Mouse (Mus musculus): Measurements from ENCODE around the gene Sdc3. TPM values are rescaled to one million over a fixed set of nuclear protein-coding genes. Genes with fewer than 3 reads are reported as not detected.

Sdc3 gene
- polyA plus RNA-seq, 1 experiment = 96.4 TPM

DNA sequence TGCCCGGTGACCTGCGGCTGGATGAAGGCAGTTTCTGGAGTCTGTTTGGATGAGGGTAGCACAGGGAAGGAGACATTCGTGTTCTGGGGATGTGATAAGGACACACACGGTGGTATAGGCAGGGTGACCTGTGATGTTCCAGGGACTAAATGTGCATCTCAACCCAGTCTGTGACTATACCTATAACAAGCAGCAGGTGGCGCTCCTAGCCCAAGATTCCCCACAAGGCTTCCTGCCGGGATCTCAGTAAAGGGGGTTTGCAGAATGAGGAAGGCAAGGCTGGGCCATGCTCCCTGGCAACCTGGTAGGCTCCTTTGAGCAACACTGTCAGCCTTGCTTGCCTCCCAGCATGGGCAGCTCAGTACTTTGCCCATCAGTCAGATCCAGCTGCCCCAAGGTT lies 2.2 kb upstream of the Sdc3 start:
- no peaks in the 10 kb centered on the region; the same call in 1 of the 2 replicates for H3K4me1 ChIP-seq (ENCODE audit: control insufficient read depth, insufficient read depth, low read length)
- no peak overlapping the region for H3K27ac ChIP-seq (ENCODE audit: insufficient read depth, low read length)
- TF ChIP-seq POLR2A (IDR thresholded peaks at IDR 0.05; ENCODE audit: low read depth, low read length) = no peak
- peak; percentile 66 for TF ChIP-seq CTCF (IDR thresholded peaks at IDR 0.05; ENCODE audit: borderline replicate concordance, insufficient read depth, low read length)
- no peak overlapping the region for H3K4me3 ChIP-seq (ENCODE audit: insufficient read depth, low read length)

DNA sequence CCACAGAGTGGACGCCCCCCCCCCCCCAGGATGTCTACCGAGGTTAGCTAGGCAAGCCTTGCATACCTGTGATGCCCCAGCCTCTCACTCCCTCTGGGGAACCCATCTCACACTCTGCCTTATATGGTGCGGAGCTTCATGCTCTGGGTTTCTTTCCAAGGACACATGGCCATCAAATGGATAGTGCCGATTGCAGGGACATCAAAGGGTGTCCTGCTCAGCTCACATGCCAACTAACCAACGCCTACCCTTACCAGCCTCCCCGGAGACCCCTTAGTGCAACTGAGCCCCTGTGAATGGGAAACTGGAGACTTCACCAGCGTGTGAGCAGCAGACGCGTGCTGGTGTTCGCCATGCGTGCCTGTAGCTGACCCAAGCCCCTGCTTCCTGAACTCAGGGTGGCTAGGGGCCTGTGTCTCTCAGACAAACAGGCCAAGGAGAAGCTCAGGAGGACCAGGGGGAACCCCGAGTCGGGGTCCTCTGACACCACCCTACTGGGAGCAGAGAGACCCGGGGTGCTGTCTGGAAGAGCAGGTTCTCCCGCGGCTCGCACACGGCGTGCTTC lies 444 bp upstream of the Sdc3 start:
- Histone ChIP-seq H3K27ac (ENCODE audit: insufficient read depth, low read length) (no peak overlapping the region), H3K4me1 (ENCODE audit: control insufficient read depth, insufficient read depth, low read length) (peaks cover 9% of the 10 kb centered on the region), H3K4me3 (ENCODE audit: insufficient read depth, low read length) (peak overlapping the region; percentile 23)
- no peak for TF ChIP-seq CTCF (IDR thresholded peaks at IDR 0.05; ENCODE audit: borderline replicate concordance, insufficient read depth, low read length)
- TF ChIP-seq POLR2A (IDR thresholded peaks at IDR 0.05; ENCODE audit: low read depth, low read length) = no peak

DNA sequence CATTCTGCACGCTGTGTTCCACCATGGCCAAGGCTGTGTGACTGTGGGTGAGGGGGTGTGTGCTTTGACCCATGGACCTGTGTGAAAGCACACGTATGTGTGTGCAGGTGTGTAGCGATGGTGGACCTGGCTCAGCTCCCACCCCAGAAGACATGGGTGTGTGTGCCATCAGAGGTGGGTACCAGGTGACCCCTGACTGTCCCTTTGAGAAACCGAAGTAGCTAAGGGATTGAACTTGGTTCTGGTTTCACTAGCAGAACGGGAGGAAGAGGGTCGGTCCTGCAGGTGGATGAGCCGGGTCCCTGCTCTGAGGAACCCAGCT lies 804 bp downstream of the Sdc3 start:
- Histone ChIP-seq H3K4me3 (ENCODE audit: insufficient read depth, low read length) (peak overlapping the region; percentile 80), H3K27ac (ENCODE audit: insufficient read depth, low read length) (no peak overlapping the region), H3K4me1 (ENCODE audit: control insufficient read depth, insufficient read depth, low read length) (peaks cover 16% of the 10 kb centered on the region)
- TF ChIP-seq CTCF (IDR thresholded peaks at IDR 0.05; ENCODE audit: borderline replicate concordance, insufficient read depth, low read length) = no peak
- no peak for TF ChIP-seq POLR2A (IDR thresholded peaks at IDR 0.05; ENCODE audit: low read depth, low read length)

DNA sequence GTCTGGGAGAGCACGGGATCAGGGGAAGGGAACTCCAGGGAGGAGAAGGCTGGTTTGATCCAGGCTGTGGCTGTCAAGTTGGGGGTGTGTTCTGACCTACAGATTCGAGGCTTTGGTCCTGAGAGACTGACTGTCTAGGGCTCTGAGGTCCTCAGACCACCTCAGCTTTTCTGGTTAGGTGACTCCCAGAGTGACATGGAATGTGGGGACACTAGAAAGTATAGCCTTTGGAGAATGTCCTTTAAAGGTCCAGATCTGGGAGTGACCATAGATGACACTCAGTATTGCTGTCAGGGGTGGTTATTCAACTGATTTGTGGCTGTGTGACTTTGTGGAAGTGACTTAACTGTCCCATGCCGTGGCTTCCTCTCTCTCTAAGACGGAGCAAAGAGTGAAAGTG lies 2.4 kb downstream of the Sdc3 start:
- TF ChIP-seq POLR2A (IDR thresholded peaks at IDR 0.05; ENCODE audit: low read depth, low read length) (no peak), CTCF (IDR thresholded peaks at IDR 0.05; ENCODE audit: borderline replicate concordance, insufficient read depth, low read length) (no peak)
- Histone ChIP-seq H3K4me1 (ENCODE audit: control insufficient read depth, insufficient read depth, low read length) (peaks cover 25% of the 10 kb centered on the region), H3K27ac (ENCODE audit: insufficient read depth, low read length) (no peak overlapping the region), H3K4me3 (ENCODE audit: insufficient read depth, low read length) (no peak overlapping the region)

DNA sequence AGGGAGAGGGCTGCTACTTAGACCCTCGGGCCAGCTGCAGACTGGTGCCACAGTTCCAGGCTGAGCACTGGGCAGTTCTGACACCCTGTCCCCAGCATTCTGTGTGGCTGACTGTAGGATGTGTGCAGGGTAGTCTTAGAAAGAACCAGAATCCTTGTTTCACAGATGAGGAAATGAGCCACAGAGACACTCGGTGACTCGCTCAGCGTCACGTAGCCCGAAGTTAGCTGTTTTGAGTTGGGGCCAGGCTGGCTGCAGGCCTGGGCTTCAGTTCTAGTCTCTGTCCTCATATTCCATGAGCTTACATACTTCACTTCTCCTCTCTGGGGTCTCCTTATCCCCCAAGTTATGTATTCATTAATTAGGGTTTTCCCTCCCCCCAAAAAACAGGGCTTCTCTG lies 3.6 kb downstream of the Sdc3 start:
- H3K27ac ChIP-seq (ENCODE audit: insufficient read depth, low read length) = peak overlapping the region; percentile 74
- H3K4me1 ChIP-seq (ENCODE audit: control insufficient read depth, insufficient read depth, low read length) = peaks cover 25% of the 10 kb centered on the region

DNA sequence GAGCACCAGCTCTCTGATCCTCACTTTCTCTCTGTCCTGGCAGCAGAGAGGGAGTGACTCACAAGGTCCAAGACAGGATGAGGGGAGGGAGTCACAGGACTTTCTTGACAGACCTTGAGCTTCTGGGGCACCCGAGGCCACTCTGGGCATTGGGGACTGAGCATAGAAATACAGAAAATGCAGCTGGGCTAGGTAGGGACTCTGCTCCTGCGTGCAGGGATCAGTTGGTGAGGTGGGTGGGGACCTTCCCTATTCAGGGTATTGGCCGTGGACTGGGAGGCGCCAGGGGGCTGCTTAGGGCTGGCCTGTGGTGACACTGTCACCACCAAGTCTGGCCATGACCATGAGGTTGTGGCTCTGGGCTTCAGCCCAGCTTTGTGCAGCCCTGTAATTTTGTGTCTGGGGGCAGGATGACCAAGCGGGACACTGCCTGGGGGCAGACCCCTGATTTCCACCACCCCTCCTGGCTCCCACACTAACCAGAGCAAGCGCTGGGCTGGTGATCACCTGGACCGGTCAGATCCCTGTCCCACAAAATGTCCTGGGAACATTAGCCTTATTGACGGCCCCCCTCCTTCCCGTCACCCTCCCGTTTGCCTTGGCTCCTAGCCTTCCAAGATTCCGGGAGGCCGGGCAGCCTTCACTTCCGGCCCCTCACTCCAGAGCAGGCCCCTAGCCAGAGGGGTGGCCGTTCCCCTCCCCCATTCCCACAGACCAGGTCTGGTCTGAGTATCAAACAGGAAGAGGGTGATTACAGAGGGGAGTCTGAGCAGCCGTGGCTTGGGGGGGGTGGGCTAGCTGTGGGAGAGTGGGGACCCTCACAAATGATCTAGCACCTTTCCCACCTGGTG lies 5.1 kb downstream of the Sdc3 start:
- TF ChIP-seq CTCF (IDR thresholded peaks at IDR 0.05; ENCODE audit: borderline replicate concordance, insufficient read depth, low read length) (no peak), POLR2A (IDR thresholded peaks at IDR 0.05; ENCODE audit: low read depth, low read length) (no peak)
- Histone ChIP-seq H3K4me1 (ENCODE audit: control insufficient read depth, insufficient read depth, low read length) (peaks cover 25% of the 10 kb centered on the region), H3K27ac (ENCODE audit: insufficient read depth, low read length) (peak overlapping the region; percentile 36), H3K4me3 (ENCODE audit: insufficient read depth, low read length) (no peak overlapping the region)

More for the DNA sequence above, 3.6 kb downstream of the Sdc3 start:
- TF ChIP-seq POLR2A (IDR thresholded peaks at IDR 0.05; ENCODE audit: low read depth, low read length) (peak; percentile 12; the same call in 1 of the 2 replicates), CTCF (IDR thresholded peaks at IDR 0.05; ENCODE audit: borderline replicate concordance, insufficient read depth, low read length) (no peak)
- no peak overlapping the region for H3K4me3 ChIP-seq (ENCODE audit: insufficient read depth, low read length)

DNA sequence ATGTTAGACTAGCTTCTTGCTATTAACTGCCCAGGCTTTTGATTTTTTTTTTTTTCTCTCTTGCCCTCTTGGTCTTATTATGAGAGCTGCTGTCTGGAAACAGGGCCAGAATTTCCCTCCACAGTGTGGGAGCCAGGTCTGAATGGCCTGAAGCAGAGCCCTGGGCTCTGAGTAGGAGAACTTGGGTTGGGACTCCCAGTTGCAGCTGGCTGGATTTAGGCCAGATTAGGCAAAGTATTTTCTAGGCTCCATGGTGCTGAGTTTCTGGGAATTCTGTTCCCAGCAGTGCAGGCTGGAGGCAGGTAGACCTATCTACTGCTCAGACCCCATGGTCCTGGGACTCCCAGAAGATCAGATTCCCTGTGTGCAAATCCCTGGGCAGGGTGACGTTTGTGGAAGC lies 6.1 kb downstream of the Sdc3 start:
- Histone ChIP-seq H3K27ac (ENCODE audit: insufficient read depth, low read length) (peak overlapping the region; percentile 36; the same call in 1 of the 2 replicates), H3K4me1 (ENCODE audit: control insufficient read depth, insufficient read depth, low read length) (peaks cover 25% of the 10 kb centered on the region), H3K4me3 (ENCODE audit: insufficient read depth, low read length) (no peak overlapping the region)
- TF ChIP-seq POLR2A (IDR thresholded peaks at IDR 0.05; ENCODE audit: low read depth, low read length) (no peak), CTCF (IDR thresholded peaks at IDR 0.05; ENCODE audit: borderline replicate concordance, insufficient read depth, low read length) (no peak)

DNA sequence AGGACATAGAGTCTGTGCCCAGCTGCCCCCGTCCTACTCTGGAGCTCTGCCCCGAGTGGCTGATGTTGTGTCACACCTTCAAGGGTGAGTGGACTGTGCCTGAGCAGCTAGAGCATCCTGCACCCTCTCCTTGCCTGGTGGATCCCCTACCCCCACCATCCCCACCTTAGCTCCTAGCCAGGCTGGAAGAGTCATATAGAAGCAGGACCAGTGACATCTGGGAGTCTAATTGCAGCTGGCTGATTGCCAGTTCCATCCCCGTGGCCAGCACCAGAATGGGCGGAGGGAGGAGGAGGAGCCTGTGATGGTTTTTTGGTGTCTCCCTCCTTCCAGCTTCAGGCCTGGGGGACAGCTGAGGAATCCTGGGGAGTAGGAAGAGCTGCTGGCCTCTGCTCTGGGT lies 6.8 kb downstream of the Sdc3 start:
- H3K27ac ChIP-seq (ENCODE audit: insufficient read depth, low read length) = no peak overlapping the region
- H3K4me3 ChIP-seq (ENCODE audit: insufficient read depth, low read length) = no peak overlapping the region
- H3K4me1 ChIP-seq (ENCODE audit: control insufficient read depth, insufficient read depth, low read length) = peaks cover 25% of the 10 kb centered on the region
- TF ChIP-seq CTCF (IDR thresholded peaks at IDR 0.05; ENCODE audit: borderline replicate concordance, insufficient read depth, low read length) = no peak

DNA sequence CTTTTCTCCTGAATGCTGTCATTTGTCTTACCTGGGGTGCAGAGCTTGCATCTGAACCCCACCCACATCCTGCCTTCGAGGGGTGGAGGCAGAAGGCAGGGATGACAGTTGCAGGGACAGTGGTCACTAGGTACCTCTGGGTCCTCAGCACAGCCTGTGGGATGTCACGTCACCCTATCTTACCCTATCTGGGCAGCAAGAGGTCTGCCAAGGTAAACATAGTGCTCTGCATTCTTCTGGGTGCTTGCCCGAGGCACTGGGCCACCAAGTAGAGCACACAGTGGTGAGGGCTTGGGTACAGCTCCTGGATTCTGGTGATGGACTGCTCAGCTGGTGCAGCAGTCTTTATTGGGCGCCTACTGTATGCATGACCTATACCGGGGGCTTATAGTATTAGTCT lies 7.2 kb downstream of the Sdc3 start:
- no peak overlapping the region for H3K4me3 ChIP-seq (ENCODE audit: insufficient read depth, low read length)
- no peak overlapping the region for H3K27ac ChIP-seq (ENCODE audit: insufficient read depth, low read length)
- TF ChIP-seq CTCF (IDR thresholded peaks at IDR 0.05; ENCODE audit: borderline replicate concordance, insufficient read depth, low read length) (no peak), POLR2A (IDR thresholded peaks at IDR 0.05; ENCODE audit: low read depth, low read length) (no peak)
- peaks cover 25% of the 10 kb centered on the region for H3K4me1 ChIP-seq (ENCODE audit: control insufficient read depth, insufficient read depth, low read length)

DNA sequence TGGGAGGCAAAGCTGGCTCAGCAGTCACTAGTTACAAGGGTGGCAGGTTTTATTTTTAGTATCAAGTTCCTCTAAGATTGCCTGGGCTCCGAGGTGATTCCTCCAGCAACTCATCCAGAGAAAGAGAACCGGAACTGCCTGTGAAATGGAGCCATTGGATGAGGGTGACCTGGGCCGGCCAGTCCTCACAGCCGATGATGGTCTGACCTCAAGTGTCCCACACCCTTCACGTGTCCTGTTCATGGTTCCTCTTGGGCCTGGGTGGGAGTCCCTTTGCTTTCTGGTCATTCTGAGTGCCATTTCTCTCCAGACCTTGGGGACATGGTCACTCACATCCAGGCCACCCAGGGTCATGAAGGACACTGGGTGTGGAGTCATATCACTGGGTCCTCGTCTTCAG lies 7.8 kb downstream of the Sdc3 start:
- TF ChIP-seq CTCF (IDR thresholded peaks at IDR 0.05; ENCODE audit: borderline replicate concordance, insufficient read depth, low read length) = no peak
- no peak for TF ChIP-seq POLR2A (IDR thresholded peaks at IDR 0.05; ENCODE audit: low read depth, low read length)
- Histone ChIP-seq H3K27ac (ENCODE audit: insufficient read depth, low read length) (no peak overlapping the region), H3K4me1 (ENCODE audit: control insufficient read depth, insufficient read depth, low read length) (peaks cover 25% of the 10 kb centered on the region), H3K4me3 (ENCODE audit: insufficient read depth, low read length) (no peak overlapping the region)
